Mouse (Mus musculus): ENCODE measurements at regions not wholly inside any gene's neighbourhood (a gene's known extent, or its start where the extent isn't known, plus 50 kb on each side); places are given as distances from the start of the nearest gene placed in this dataset.

DNA sequence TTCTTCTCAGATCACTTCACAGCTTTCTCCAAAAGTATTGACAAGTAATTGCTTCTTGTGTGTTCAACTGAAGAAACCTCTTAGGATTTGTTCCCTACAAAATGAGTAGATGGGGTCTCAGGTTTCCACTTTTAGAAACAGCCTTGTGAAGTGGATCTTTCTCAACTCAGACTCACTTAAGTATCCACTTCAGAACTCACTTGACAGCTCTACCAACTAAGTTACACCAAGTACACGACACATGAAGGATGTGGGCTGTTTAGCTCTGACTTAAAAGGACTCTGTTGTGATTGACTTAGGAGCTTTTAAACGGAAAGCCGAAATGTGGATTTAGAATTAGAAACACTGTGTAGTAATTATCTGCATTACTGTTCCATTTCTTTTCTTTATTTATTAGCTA is 556.0 kb downstream of the Rfpl4b start:
- no peak for DNase-seq

- no peak for DNase-seq
Observed at GRCm38 (mm10) chr10:38246821-38247220, 574.8 kb downstream of the Rfpl4b start.

Measured in lung, postnatal 14 days (tissue).